Mouse (Mus musculus): ENCODE measurements around the gene Haus6. TPM values are rescaled to one million over a fixed set of nuclear protein-coding genes. Genes with fewer than 3 reads are reported as not detected.

Haus6 gene
- polyA plus RNA-seq, 1 experiment: 2.1 TPM

- no peak overlapping the region for H3K4me3 ChIP-seq (ENCODE audit: insufficient read depth, low read depth, low read length)
- H3K4me1 ChIP-seq (ENCODE audit: control insufficient read depth, insufficient read depth, insufficient read length, low read length): no peaks in the 10 kb centered on the region
- no peak overlapping the region for H3K27ac ChIP-seq (replicated peaks; ENCODE audit: low read depth, low read length)
Measured at GRCm38 (mm10) chr4:86543999-86544398, 67.9 kb downstream of the Haus6 start.

DNA sequence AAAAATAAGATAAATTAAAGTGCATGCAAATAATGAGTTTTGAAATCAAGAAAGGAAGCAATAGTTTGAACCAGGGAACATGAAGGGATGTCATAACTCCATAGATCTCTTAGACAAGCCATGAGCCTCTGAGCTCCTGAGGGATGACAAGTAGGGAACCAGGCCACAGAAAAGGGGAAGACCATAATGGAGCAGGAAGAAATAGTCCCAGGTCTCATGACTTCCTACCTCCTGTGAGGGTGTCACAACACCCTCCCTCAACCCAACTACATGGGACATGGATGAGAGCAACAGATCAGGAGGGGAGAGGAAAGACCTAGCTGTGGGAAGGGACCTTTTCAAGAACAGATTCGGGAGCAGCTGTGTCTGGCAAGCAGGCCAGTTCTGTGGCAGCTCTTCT lies 70.3 kb downstream of the Haus6 start:
- no peak overlapping the region for H3K4me3 ChIP-seq (ENCODE audit: insufficient read depth, low read depth, low read length)
- H3K27ac ChIP-seq (replicated peaks; ENCODE audit: low read depth, low read length): no peak overlapping the region
- no peaks in the 10 kb centered on the region for H3K4me1 ChIP-seq (ENCODE audit: control insufficient read depth, insufficient read depth, insufficient read length, low read length)

GRCm38 (mm10) chr4:86538936-86539335 lies 72.9 kb downstream of the Haus6 start:
- Histone ChIP-seq H3K4me1 (ENCODE audit: control insufficient read depth, insufficient read depth, insufficient read length, low read length) (no peaks in the 10 kb centered on the region), H3K27ac (replicated peaks; ENCODE audit: low read depth, low read length) (no peak overlapping the region)

GRCm38 (mm10) chr4:86537972-86538371 lies 73.9 kb downstream of the Haus6 start:
- H3K4me3 ChIP-seq (ENCODE audit: insufficient read depth, low read depth, low read length): no peak overlapping the region
- H3K4me1 ChIP-seq (ENCODE audit: control insufficient read depth, insufficient read depth, insufficient read length, low read length): no peaks in the 10 kb centered on the region
- no peak overlapping the region for H3K27ac ChIP-seq (replicated peaks; ENCODE audit: low read depth, low read length)

More at GRCm38 (mm10) chr4:86538936-86539335, 72.9 kb downstream of the Haus6 start:
- no peak overlapping the region for H3K4me3 ChIP-seq (ENCODE audit: insufficient read depth, low read depth, low read length)

DNA sequence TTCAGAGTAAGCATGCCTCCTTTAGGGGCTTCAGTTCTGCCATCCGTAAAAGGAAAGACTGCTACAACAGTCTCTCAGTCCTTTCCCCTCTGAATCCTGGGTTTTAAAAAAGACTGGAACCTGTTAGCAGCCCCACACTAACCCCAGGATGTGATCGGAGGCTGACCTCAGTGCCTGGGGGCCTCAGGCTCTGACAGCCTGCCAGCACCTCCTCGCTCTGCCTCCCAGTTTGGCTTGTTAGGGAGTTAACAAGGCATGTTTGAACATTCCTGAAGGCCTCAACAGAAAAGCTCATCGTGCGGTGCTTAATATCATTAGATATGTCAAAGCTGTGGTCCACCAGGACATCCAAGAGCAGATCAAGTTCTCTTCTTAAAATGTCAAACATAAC lies 77.8 kb downstream of the Haus6 start:
- no peak overlapping the region for H3K27ac ChIP-seq (replicated peaks; ENCODE audit: low read depth, low read length)
- no peak overlapping the region for H3K4me3 ChIP-seq (ENCODE audit: insufficient read depth, low read depth, low read length)
- H3K4me1 ChIP-seq (ENCODE audit: control insufficient read depth, insufficient read depth, insufficient read length, low read length): no peaks in the 10 kb centered on the region; the same call in 1 of the 2 replicates

DNA sequence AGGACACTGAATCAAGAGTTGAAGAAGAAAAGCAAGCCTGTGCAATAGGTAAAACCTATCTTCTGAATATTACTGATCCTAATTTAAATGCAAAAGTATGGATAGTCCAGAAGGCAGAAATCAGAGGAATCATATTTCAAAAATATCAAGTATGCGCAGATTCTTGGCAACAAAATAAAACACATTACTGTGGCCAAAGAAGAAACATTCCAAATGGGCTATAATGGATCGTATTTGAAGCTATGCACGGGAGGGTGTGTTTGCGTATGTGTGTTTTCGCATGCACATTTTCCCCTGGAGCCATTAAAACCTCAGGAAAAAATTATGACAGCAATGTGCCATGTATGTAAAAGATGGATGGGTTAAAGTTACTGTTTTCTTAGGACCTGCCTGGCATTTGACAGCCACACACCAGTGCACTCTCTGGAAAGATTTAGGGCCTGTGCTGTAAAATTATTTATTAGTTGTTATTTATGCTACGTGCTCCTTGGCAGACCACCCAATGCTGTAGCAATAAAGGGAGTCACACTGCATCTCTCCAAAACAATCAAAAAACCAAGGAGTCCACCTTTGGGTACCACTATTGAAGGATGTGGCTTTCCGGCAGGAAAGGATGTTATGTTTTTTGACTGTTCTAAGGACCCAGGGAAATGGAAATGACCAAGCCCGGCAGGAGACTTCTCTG lies 78.3 kb downstream of the Haus6 start:
- H3K4me3 ChIP-seq (ENCODE audit: insufficient read depth, low read depth, low read length): no peak overlapping the region
- H3K4me1 ChIP-seq (ENCODE audit: control insufficient read depth, insufficient read depth, insufficient read length, low read length): no peaks in the 10 kb centered on the region; the same call in 1 of the 2 replicates
- no peak overlapping the region for H3K27ac ChIP-seq (replicated peaks; ENCODE audit: low read depth, low read length)

DNA sequence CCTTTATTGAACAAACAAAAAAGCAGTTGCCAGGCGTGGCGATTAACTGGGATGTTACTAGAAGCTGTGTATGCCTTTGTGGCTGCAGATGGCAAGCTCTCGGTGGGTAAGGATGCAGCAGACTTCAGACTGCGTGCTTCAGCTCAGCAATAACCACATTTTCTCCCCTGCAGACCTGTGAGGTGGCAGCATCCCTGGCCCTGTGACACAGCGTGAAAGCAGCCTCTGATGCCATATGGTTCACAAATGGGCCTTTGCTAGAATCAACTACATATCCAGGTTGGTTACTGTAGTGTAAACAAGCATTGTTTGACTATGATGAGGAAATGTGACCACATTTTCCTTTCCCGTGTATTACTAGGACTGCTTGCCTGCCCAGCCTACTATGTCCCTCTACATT lies 82.7 kb downstream of the Haus6 start:
- Histone ChIP-seq H3K4me1 (ENCODE audit: control insufficient read depth, insufficient read depth, insufficient read length, low read length) (no peaks in the 10 kb centered on the region; the same call in 1 of the 2 replicates), H3K4me3 (ENCODE audit: insufficient read depth, low read depth, low read length) (no peak overlapping the region), H3K27ac (replicated peaks; ENCODE audit: low read depth, low read length) (no peak overlapping the region)

Other genes with a start within 250 kb of the Haus6 start
- not detected in 2 replicates for gene Saxo1, start 53.7 kb downstream of the Haus6 start, polyA plus RNA-seq (2012; ENCODE audit: insufficient read depth, insufficient read length, missing spikeins)
- gene Rraga, start 36.4 kb downstream of the Haus6 start, polyA plus RNA-seq (2012; ENCODE audit: insufficient read depth, insufficient read length, missing spikeins): 49.3 and 52.6 TPM in 2 replicates
- 969 and 1,325 TPM in 2 replicates for gene Plin2, start 58.0 kb upstream of the Haus6 start, polyA plus RNA-seq (2012; ENCODE audit: insufficient read depth, insufficient read length, missing spikeins)
- gene Dennd4c, start 136.5 kb upstream of the Haus6 start, polyA plus RNA-seq (2012; ENCODE audit: insufficient read depth, insufficient read length, missing spikeins): 13.7 and 14.5 TPM in 2 replicates
- 729 and 792 TPM in 2 replicates for gene Rps6, start 245.4 kb upstream of the Haus6 start, polyA plus RNA-seq (2012; ENCODE audit: insufficient read depth, insufficient read length, missing spikeins)